Mouse (Mus musculus) retina, postnatal 7 days (tissue): ENCODE results near the gene Lipt1.

Experiments used
- DNase-seq: peaks from one replicate; pipeline ENCODE4 v3.0.0-alpha.2; 2012; ENCODE audit warnings: low read depth, low spot score

The Lipt1 gene

DNA sequence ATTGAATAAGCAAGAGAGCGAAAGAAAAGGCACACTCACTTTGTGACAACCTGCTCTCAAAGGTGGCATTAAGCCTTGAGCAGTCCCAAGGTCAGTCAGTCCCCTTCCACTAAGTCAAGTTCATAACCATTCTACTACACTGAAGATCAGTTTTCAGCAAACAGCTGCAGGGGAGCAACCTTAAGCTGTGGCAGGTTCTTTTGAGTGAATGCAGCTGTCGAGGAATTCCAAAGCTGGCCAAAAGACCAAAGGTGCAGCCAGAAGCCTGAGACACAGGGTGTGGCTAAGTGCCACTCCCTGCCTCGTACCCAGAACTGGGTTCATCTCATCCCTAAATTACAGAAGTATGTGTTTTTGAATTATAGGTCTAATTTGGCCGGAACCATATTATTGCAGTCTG is 28.3 kb downstream of the Lipt1 start:
- no peak for DNase-seq

GRCm38 (mm10) chr1:37900288-37900687 is 28.8 kb downstream of the Lipt1 start:
- no peak for DNase-seq

DNA sequence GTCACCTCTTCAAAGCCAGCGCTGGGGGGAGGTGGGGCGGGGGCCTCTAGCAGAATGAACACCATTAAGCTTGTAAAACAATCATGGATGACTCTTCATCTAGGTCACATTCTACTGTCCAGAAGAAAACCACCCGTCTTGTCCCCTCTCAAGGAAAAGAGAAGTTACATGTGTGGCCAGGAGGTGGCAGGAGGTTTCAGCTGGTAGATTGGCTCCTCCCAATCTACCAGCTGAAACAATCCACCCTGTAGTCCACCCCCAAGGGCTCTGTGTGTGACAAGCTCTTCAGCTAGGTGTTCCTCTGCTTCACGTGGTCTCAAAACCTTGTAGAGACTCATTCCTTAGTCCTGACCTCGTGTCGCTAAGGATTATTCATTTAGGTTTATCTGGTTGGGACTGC is 31.6 kb downstream of the Lipt1 start:
- peak; percentile 16 for DNase-seq

- DNase-seq = no peak
Measured at GRCm38 (mm10) chr1:37912751-37913150, 41.2 kb downstream of the Lipt1 start.

DNA sequence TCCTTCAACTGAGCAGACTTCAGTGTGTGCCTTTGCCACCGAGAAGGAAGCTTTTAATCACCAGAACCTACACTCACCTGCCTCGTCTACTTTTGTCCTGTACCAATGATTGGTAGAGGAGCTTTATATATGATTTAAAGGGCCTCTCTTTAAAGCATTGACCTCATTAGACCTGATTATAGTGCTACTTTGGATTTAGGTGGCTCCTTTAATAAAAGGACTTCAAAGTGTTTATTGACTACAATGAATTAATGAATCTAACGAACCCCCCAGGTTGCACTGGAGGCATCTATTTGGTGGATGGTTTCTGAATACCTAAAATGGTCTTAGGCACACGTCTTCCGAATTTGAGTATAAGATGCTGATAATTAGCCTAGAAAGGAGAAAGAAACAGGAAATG is 44.9 kb downstream of the Lipt1 start, which contains the start of gene Lyg2:
TSS of gene Lyg2 (minus strand) at position 101 of the 400 bp plus-strand sequence.
- no peak for DNase-seq

DNA sequence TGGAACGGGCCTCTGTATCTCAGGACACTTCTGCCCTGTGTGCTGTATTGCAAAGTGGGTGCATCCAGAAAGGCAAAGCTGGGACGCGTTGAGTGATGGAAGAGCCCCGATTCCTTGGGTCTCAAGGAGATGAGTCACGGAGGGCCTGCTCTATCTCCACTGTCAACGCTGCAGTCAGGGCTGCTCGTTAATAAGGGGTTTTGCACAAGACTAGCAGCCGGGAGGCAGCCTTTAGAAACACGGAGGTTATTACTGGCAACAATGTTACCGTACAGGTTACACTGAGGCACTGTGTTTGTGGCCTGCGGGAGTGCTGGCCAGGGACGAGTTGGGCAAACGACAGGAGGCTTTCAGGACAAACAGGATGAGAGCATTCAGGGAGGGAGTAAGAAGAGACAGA is 46.1 kb downstream of the Lipt1 start:
- no peak for DNase-seq

GRCm38 (mm10) chr1:37918096-37918495 is 46.6 kb downstream of the Lipt1 start:
- DNase-seq = no peak

GRCm38 (mm10) chr1:37922536-37922935 is 51.0 kb downstream of the Lipt1 start:
- no peak for DNase-seq
